Mouse (Mus musculus) gastrocnemius, postnatal 10 days (tissue): Measurements from ENCODE around the gene Wdr63. TPM values are rescaled to one million over a fixed set of nuclear protein-coding genes. Genes with fewer than 3 reads are reported as not detected.

Experiments used
- DNase-seq: peaks from one replicate; pipeline ENCODE4 v3.0.0; 2021; ENCODE audit warnings: mixed read lengths
- total RNA-seq, 2 experiments: library from RNA; stranded (reverse); gene quantifications; 2 replicates each; pipeline ENCODE4 v1.2.3; 2021

The Wdr63 gene
- total RNA-seq, 2 experiments from 2014 or later: not detected

- no peak for DNase-seq
These were observed 13.6 kb upstream of the Wdr63 start for GRCm38 (mm10) chr3:146121310-146122124.

DNA sequence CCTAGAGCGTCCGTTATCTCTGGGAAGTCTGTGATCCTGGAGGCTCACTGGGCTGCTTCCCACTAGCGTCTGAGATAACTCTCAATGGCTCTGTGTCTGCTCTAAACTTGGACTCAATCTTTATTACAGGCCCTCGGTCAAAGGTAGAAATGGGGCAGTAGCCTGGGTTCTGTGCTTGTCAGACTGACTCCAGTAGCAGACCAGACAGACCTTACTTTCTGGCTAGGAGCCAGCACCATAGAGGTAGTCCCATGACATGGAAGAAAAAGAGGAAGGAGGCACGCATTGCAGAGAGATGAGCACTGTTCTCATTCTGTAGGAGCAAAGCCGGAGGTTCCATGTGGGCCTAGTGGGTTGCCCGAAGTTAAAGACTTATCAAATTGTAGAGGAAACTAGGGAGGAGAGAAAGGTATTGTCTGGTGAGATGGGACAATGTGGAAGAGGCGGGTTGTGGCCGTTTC lies 10.1 kb upstream of the Wdr63 start:
- no peak for DNase-seq

- DNase-seq: no peak
These were observed 9.5 kb upstream of the Wdr63 start, which contains the start of gene Mcoln3 for GRCm38 (mm10) chr3:146117258-146117996. TSS of gene Mcoln3 (plus strand) at chr3:146117450.

DNA sequence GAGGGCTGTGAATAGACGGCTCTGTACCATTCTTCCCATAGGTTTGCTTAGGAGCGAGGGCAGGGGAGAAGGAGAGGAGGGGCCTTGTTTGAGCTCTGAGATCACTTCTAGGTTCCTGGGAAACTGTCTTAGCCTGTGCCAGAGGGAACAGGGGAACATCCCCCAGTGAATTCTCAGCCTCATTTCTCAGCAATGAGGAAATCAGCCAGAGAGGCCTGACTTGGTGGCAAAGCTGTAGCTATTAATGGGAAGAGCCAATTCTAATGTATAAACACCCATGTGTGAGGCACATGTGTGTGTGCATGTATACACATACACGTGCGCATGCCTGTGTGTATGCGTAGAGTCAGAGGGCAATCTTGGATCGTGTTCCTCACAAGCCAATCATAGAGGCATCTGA lies 3.0 kb upstream of the Wdr63 start:
- no peak for DNase-seq

- no peak for DNase-seq
These were observed 2.4 kb upstream of the Wdr63 start for GRCm38 (mm10) chr3:146110358-146110757.

- no peak for DNase-seq
These were observed 1.0 kb upstream of the Wdr63 start for GRCm38 (mm10) chr3:146108945-146109344.

GRCm38 (mm10) chr3:146107116-146107849 lies 647 bp downstream of the Wdr63 start:
- peak; percentile 27 for DNase-seq

- DNase-seq: no peak
These were observed 5.9 kb downstream of the Wdr63 start for GRCm38 (mm10) chr3:146102049-146102448.

DNA sequence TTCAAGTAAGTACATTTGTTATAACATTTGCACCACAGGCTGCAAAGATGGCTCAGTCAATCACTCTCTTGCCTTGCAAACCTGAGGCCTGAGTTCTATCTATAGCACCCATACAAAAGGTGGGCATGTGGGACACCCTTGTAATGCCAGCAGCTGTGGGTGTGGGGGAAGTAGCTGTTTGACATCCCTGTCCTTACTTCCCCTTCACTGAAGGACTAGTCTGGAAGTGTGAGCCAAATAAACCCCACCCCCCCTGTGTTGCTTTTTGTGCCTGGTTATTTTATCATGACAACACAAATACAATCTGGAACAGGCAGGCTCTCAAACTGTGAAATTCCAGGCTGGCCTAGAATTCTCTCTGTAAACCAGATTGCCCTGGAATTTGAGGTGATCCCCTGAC lies 8.0 kb downstream of the Wdr63 start:
- DNase-seq: no peak

- DNase-seq: no peak
These were observed 10.1 kb downstream of the Wdr63 start for GRCm38 (mm10) chr3:146097861-146098260.

DNA sequence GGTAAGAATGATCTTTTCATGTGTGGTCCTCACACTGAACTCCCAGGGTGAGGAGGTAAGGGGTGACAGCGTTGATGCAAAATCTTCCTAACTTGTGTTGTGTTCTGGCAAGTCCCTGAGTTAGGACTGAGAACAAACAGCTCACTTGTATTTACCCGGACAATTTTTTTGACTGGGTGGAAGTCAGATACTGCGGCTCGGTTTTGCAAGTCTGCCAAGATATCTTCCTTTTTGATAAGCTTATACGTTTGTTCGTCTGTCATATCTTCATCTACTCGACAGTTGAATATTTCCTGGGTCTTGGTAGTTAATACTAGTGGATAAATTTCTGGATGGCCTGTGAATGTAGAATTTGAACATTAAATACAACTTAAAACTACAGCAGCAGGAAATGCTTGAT lies 10.9 kb downstream of the Wdr63 start:
- no peak for DNase-seq

- no peak for DNase-seq
These were observed 12.9 kb downstream of the Wdr63 start for GRCm38 (mm10) chr3:146095066-146095465.

DNA sequence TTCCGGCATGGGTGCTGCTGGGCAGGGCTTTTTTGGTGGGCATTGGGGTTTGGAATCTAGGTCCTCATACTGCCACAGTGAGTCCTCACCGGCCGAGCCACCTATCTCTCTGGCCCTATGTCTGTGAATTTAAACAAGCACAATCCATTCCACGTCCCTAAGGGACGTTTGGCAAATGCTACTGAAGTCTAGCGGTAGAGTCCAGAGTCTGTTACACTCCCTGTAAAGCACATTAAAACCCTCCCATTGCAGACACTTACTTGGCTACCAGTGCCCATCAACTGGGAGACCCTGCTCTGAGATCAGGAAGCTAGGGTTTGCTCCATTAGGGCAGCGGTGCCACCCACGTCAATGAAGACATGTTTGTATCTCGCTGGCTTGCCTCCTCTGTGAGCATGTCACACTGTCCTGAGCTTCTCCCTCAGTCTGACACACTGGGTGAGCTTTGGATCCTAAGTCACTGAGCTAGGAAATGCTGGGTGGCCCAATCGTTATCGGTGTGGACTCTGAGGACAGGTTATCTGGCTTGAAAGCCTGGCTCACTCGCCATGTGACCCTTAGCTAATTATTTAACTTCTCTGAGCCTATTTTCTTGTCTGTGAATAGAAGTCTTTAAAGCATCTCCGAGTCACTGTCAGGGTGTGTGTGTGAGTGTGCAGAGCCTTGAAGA lies 16.8 kb downstream of the Wdr63 start:
- DNase-seq: no peak

DNA sequence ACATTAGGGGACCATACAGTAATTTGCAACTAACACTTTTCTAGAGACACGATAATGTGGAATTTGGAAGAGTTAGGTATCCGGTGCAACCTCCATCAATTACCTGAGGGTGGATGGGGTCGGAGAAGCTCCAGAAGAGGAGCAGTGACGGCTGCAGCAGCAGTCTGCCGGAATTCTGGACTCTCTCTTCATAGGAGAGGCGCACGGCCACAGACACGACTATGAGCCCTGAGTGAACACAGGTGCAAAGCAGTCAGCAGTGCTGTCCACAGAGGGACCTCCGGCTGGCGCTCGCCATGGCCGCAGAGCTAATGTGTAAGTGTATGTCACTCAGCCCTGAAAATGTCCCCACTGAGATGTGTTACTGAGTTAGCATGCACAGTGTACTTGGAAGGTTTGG lies 27.7 kb downstream of the Wdr63 start:
- no peak for DNase-seq

- DNase-seq: no peak
These were observed 35.1 kb downstream of the Wdr63 start for GRCm38 (mm10) chr3:146072780-146073179.

- DNase-seq: no peak
These were observed 38.7 kb downstream of the Wdr63 start for GRCm38 (mm10) chr3:146069276-146069675.

GRCm38 (mm10) chr3:146063146-146063545 lies 44.8 kb downstream of the Wdr63 start:
- no peak for DNase-seq

- DNase-seq: no peak
These were observed 48.5 kb downstream of the Wdr63 start for GRCm38 (mm10) chr3:146059356-146059926.

- peak; percentile 67 for DNase-seq
These were observed 49.7 kb downstream of the Wdr63 start for GRCm38 (mm10) chr3:146058263-146058662.

DNA sequence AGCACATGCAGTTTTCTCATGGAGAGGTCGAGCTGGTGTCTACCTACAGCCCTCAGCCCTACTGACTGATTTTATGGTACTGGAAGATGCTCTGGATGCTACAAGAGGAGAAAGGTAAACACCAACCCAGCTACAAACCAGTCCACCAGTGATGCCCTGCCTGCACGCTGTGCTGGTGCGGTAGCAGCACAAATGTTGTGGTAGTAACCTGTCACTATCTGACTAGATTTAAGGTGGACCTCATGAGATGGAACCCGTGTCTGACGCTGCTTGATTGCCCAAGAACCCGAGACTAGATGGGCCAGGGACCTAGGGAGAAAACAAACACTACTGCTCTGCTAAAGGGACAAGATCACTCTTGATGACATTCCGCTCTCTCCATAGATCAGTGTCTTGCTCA lies 50.8 kb downstream of the Wdr63 start:
- no peak for DNase-seq

DNA sequence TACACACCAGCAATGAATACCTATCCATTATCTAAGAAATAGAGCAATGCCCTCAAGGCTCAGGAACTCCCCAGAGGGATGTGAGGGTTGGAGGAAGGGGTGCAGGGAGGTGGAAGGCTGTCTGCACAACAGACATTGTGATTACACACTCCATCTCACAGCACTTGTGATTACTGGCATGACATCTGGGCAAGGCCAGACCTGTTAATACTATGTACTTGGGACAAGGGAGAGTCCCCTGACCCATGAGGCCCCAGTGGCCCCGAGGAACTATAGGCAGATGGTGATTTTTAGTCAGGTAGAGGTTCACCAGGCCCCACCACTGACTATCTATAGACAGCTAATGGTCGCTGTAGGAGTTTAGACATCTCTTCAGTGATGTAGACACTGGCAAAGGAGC lies 54.1 kb downstream of the Wdr63 start:
- DNase-seq: no peak
